Mouse (Mus musculus) embryo, embryonic 11 days (tissue): ENCODE measurements around the gene Mta3.

Source experiments
- DNase-seq: peaks from one replicate; pipeline ENCODE4 v3.0.0-alpha.2; 2015

Mta3 gene

DNA sequence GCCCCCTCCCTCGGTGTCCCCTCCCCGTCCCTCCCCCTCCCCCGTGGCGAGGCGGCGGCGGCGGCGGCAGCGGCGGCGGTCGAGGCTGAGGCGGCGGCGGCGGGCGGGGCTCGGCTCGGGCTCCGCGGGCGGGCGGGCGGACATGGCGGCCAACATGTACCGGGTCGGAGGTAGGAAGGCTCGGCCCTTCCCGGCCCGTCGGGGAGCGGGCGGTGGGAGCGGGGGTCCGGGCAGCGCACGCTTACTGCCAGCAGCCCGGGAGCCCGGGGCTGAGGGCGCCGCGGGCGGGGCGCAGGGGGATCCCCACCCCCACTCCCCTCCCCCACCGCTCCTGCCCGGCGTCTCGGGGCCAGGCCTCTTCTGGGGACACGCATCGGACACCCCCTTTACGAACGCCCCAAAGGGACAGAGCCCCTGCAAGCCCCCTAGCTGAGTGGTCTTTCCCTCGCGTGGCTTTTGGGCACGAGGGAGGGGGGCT, at the start of gene Mta3:
TSS of gene Mta3 (plus strand) at position 48 of the 478 bp plus-strand sequence.
- peak; percentile 62 for DNase-seq

DNA sequence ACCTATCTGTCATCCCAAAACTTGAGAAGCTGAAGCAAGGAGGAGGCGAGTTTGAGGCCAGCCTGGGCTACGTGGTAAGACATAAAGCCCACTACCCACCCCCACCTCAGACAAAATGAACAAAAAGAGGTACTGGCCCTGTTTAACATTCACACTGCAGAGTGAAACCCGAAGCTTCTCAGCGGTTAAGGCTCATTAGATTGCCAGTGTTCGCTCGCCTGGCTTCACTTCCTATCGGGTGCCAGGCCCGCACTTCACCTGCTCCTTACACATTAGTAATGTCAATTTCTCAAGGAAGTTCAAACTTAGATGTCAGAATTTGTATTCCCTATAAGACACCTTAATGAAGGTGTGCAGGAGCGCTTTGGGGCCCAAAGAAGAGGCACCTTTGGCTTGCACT, 48.6 kb upstream of the Mta3 start:
- DNase-seq, result no peak

DNA sequence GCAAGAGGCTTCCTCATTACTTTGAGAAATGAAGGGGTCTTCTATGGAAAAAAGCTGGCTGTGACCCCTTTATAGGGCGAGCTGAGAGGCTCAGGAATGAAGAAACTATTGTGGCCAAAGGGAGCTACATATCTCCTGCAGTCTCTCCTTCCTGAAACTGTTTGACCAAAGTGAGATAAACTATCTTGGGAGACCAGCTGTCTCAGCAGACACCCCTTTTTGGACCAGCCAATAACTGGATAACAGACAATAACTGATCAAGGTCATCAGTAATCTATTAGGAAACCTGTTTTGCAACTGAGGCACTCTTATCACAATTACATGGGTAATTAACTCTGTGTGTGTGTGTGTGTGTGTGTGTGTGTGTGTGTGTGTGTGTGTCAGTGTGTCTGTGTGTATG, 47.0 kb upstream of the Mta3 start:
- DNase-seq, result no peak

DNA sequence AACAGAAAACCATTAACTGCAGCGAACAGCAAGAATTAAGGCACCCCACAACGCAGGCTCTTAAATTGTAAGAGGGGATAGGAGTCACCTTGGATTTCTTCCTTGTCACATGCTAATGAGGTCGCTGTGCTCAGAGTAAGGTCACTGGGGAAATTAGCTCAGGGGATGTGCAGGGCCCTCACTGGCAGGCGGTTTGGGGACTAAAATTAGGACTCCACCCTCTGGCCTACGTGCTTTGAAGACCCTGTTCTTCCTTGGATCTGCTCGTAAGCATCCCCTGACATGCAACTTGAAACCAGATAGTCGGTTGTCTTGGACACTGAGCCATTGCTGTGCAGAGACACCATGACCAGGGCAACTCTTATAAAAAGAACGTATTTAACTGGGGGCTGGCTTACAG, 41.2 kb upstream of the Mta3 start:
- DNase-seq, result no peak

DNA sequence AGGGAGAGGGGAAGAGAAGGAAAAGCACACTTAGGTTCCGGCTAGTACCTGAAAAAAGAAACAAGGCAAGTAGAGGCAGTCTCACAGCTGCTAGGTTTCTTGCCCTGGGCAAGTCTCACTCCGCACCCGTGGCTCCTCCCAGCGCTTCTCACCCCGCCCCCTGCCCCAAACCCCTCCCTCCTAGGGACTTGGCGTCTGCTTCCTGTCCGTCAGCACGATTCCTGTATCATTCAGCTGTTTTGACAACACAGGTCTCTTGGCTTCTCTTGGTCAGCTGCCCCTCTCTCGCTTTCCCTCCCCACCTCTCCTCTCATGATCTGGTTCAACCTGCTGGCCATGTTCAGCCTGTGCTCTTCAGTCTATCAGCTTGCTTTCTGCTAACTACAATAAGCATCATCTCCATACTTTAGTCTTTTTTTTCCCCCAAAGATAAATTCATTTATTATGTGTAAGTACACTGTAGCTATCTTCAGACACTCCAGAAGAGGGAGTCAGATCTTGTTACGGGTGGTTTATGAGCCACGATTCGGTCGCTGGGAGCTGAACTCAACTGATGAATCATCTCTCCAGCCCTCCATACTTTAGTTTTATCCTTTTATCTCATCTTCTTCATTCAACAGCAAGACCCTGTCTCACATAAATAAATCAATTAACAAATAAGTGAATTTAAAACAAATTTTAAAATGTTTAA, 39.2 kb upstream of the Mta3 start:
- no peak for DNase-seq

DNA sequence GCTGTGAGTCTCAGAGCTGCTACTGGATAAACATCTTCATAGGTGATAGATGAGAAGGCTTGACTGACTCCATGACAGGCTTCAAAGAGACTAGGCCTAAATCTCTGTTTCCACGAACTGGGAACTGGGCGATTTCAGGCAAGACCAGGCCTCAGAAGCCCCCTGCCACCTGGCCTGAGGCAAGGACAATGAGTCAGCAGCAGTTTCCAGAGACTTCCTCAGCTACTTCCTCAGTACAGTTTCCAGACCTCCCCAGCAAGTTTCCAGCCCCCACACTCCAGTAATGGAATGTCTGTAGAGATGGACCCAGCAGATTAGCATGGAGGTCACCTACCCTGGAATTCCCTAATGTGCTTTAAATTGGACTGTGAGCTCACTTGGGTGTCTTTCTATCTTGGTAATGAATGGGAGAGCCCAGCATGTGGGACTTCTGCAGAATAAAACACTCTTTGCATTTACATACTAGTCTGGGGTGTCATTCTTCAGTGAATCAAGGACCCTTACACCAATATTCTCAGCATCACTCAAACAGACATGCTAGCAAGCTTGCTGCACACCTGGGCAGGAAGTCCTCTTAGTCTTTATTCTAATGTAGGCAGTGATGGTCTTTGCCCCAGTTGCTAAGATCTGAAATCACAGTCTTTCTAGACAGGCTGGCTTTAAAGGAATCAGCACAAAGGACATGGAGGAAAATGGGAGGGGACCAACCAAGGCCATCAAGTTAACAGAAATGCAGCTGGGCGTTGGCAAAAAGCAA, 37.9 kb upstream of the Mta3 start:
- DNase-seq, result no peak

DNA sequence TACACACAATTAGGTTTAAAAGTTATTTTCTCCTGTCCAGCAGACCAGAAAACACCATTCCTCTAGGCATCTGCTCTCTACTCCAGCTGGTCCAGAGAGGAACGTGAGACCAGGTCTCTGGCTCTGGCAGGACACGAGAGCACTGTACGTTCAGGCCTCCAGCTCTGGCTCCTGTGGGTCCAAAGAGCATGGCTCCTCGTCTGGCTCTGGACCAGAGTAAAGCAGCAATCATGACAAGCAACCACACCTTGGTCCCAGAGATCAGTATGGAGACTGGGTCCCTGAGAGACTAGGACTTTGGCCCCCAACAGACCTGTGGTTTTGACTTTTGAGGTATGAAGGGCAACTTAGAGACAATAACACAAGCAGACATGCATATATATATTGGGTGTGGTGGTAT, 33.3 kb upstream of the Mta3 start:
- no peak for DNase-seq

DNA sequence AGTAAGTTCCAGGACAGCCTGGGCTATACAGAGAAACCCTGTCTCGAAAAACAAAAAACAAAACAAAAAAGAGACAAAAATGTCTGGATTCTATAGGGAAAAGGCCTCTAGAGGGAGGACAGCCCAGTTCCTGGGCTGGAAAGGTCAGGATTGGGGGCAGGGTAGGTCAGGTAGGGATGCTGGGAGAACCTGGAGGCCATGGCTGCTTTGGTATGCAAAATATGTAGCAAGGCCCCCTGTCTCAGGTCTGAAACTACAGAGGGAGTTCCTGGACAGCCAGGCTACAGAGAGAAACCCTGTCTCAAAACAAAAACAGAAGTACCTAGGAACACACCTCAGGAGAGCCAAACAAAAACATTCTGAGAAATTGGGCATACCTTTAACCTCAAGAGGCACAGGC, 28.6 kb upstream of the Mta3 start:
- DNase-seq, result no peak

DNA sequence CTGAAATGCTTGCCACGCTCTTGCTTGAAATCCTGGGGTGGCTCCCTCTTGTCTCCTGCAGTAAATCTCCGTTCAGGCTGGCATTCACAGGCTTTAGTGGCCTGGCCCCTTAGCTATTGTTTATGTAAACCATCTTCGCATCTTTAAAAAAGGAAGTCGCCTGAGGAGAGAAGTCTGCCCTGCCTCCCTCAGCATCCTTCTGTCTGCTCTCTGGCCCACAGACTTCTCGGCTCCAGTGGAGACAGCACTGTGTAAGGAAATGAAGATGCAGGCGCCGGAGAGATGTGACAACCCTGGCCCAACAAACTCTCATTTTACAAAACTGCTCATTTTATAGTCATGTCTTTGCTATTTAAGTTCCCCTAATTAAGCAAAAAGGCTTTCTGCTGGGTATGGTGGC, 24.0 kb upstream of the Mta3 start:
- no peak for DNase-seq

DNA sequence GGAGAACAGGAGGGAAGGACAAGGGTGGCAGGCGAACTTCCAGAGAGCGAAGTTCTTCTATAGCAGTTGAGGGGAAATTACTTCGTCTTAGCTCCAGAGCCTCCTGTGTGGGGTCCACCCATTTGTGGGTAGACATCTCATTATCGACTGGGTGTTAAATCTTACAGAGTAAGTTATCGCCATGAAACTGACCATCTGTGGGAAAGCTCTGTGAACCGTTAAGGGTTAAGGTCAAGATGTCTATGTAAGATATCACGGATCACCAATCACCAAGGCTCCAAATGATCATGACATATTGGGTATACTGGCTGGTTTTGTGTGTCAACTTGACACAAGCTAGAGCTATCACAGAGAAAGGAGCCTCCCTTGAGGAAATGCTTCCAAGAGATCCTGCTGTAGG, 21.5 kb upstream of the Mta3 start:
- no peak for DNase-seq

DNA sequence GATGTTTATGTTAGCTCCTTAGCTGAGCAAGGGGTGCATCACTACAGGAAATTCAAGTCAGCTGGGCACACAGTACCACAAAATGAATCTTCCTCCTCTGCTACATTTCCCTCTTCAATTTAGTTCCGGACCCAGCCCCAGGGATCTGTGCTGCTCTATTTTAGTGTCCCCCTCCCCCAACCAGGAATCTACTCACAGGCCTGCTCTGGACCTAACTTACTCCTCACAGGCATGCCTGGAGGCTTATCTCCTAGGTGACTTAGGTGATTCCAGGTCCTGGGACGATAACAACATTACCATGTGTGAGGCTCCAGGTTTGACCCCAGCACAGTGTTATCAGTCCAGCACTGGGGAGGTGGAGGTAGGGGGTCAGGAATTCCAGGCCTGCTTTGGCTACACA, 15.5 kb upstream of the Mta3 start:
- DNase-seq, result no peak

DNA sequence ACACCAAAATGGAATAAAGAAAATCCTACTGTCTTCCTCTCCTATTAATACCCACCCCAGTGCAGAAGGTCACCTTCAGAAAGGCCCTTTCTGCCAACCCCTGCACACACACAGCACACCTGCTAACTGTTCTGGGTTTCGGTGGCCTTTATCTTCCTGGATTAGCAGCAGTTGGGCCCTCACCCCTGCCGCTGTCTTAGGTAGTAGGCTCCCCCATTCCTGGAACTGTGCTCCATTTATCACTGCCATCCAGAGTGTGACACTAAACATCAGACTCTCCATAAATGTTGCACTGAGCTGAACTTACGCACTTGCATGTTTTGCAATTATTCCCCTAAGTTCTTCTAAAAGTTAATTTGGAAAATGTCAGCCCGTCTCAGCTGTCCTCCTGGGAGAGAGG, 14.6 kb upstream of the Mta3 start:
- DNase-seq, result no peak

DNA sequence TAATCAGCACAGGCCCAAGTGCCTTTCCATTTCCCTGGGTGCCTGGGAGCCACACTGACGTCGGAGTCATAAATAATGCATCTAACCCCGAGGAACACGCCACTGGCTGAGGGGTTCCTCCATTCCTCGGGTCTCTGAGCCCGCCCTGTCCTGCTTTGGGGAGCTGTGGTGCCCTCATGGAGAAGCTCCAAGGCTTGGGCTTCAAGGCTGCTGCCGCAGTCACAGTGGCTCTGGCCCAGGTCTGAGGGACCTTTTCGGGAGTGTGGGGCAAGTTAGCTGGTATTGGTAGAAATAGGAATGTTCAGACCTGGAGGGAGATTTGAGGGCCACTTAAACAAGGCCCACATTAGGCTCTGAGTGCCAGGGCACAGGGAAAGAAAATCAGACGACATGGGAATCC, 12.0 kb upstream of the Mta3 start:
- DNase-seq, result no peak

DNA sequence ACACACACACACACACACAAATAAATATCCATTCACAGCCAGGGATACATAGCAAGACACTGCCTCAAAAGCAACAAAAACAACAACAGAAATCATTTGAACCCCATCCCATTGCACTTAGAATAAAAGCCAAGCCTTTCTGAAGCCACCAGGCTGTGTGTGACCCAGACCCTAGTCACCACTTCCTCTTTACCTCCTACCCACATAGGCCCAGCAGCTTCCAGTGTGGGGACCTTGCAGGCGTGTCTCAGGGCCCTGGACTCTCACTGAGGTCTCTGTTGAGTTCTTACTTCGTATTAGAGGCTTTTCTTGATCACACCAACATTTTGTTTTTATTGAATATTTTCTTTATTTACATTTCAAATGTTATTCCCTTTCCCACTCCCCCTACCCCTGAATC, 10.2 kb upstream of the Mta3 start:
- DNase-seq, result no peak

DNA sequence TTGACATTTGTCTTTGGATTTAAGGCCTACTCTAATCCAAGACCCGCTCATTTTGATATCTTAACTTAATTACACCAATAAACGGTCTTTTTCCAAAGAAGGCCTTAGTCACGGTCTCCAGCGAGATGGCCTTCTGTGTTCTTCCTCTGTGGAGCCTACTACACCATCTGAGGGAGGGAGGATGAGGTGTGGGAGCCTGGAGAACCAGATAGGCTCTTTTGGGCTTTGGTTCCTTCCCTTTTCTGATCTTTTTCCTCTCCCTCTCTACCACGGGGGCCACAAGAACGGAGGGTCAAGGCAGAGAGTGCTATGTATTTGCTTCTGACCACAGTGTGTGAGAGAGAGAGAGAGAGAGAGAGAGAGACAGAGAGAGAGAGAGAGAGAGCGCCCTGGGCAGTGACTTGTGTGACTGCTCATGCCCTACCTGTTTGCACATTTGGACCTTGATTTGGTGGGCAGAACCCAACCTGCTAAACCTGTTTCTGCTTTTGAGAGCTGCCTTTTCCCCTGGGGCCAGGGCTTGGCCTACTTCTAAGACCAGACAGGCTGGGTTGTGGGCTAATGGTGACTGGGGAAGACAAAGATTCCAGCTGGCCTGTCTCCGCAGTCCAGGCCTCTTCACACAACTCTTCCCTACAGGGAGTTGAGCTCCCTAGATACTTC, 6.8 kb upstream of the Mta3 start:
- DNase-seq, result no peak

DNA sequence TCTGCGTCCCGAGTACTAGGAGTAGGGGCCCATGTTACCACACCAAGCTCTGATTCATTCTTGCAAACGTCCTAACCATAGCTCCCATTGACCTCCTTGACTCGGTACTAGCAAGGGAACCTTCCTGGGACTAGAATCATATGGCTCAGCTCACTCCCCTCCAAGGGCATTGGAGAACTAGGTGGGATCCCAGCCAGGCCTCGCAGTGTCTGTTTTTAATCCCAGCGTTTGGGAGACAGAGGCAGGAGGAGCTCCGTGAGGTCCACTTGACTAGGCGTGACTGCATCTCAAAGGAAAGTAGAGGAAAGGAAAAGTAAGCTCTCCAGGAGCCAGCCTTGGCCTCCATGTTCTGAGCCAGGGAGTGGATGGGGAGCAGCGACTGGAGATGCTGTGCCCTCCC, 5.8 kb upstream of the Mta3 start:
- DNase-seq, result no peak

DNA sequence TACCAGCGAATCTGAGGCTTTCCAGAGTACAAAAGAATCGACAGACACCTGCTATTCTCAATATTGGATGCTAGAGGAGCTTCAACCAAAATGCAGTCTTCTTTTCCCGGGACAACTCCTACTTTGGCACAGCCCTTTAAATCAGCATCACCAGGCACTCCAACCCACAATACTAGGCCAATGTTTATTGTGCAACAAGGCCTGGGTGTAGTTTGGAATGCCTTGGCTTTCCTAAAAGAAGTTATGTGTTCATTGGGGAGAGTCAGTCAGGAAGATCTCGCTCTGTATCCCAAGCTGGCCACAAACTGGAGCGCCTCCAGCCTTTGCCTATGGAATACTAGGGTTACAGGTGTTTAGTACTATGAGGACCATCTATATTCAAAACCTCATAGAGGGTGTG, 1.5 kb upstream of the Mta3 start:
- DNase-seq, result no peak

DNA sequence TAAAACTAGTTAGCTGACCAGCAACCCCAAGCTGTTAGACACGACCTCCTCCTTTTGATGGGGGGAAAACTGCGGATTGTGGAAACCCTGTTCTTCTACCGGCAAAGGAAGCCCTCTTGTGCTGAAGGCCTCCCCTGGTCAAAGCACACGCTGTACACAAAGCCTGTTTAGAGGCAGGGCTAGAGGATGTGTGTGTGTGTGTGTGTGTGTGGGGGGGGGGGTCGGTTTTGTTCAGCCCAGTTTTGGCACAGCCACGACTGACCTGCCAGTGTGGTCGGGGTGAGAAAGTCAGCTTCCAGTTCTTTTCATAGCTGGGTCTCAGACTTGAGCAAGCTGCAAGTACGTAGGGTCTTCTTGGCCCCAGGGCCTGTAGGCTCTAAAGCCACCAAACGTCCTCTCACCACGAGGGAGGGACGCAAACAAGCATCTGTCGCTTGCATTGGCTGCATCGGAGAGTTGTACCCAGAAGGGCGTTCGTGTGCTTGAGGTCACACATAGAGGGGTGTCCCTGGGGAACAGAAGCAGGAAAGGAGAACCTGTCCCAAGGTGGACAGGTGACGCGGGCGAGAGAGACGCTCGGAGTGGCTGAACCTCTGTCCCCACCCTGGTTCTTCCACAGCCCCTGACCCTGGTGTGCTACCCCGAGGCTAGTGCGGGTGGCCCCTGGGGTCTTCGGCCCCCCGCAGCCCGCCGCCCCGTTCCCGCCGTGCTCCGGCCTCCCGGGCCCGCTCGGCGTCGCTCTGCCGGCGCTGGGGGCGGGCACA, 429 bp upstream of the Mta3 start:
- DNase-seq, result peak; percentile 76

DNA sequence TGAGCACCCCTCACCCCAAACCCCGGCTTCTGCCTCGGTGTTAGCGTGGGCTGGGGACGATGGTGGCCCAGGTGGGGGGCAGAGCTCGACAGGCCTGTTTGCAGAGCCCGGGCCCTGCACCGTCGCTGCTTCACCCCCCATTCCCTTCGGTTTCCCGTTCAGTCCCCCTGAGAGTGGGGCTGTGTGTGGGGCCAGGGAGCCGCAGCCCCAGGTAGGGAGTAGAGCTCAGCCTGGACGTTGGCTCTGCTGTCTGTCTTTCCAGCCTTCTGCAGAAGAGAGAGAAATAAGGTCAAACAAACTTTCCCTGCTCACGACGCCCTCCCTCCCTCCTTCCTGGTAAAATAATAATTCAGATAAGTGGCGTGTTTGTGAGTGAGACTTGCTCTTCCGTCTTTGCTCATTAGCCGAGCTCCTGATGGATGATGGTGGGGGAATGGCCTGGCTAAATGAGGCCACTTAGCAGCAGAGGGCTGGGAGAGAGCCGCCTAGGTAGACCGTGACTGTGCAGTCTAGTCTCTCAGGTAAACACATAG, 697 bp downstream of the Mta3 start:
- DNase-seq, result peak; percentile 56

DNA sequence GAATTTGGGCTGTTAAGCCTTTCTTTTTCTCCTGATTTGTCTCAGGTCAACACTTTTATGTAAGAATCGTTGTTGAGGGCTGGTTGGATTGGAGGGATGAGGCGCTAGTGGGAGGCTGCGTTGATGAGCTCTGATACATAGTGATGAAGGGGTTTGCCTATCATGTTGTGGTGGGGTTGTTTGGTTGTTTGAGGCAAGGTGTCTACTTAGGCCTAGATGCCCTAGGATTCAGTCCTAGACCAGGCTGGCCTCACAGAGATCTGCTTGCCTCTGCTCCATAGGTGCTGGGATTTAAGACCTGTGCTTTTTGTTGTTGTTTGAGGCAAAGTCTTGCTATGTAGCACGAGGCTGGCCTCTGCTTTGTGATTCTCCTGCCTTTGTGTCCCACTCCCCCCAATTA, 1.4 kb downstream of the Mta3 start:
- DNase-seq, result no peak

DNA sequence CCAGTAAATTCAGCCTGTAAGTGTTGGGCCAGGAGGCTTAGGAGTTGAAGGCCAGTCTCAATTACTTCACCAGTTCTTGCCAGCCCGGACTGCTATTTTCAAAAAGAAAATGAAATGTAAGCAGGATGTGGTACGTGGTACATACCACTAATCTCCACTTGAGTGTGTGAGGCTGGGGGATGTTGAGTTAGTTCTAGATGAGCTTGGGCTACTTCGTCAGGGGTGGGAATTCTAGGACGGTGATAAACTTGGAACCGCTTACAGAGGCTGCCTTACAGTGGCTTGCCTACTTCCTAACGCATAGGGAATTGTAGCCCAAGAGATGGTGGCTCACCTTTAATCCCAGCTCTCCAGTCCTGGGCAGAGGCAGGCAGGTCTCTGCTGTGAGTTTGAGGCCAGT, 1.9 kb downstream of the Mta3 start:
- DNase-seq, result no peak

DNA sequence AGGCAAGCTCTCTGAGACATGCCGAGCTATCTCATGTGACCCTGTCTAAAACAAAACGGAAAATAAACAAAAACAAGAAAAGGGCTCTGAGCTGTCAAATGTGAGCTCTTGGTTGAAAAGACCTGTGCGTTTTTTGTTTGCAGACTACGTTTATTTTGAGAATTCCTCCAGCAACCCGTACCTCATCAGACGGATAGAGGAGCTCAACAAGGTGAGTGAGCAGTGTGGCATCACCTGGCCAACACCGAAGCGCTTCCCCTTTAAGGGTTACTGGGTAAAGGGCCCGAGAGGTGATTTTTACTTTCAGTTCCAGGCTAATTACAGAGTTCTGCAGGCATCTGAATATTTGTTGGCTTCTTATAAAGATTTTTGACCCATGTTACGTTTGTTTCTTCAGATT, 2.3 kb downstream of the Mta3 start:
- DNase-seq, result no peak

DNA sequence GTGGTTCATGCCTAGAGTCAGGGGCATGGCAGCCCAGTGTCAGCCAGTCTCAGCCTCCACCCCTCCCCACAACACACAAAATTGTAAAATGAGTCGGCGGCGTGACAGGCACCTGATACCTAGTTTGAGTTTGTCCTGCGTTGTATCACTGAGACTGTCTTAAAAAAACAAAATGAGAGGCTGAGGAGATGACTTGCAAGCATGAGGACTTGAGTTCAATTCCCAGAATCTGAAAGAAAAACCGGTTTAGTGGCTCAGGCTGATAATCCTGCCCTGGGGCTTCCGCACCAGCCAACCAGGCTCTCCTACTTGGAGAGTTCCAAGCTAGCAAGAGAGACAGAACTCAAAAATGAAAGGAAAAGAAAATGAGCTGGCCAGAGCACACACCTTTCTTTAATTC, 2.9 kb downstream of the Mta3 start:
- DNase-seq, result no peak
